Mouse (Mus musculus): ENCODE data around the gene Scamp4. TPM values are rescaled to one million over a fixed set of nuclear protein-coding genes. Genes with fewer than 3 reads are reported as not detected.

Scamp4 gene
- polyA plus RNA-seq (2015; fragmentation: Nextera tagmentation; extraction: Ambion mirVana) = 62.7 and 64.8 TPM in 2 replicates

DNA sequence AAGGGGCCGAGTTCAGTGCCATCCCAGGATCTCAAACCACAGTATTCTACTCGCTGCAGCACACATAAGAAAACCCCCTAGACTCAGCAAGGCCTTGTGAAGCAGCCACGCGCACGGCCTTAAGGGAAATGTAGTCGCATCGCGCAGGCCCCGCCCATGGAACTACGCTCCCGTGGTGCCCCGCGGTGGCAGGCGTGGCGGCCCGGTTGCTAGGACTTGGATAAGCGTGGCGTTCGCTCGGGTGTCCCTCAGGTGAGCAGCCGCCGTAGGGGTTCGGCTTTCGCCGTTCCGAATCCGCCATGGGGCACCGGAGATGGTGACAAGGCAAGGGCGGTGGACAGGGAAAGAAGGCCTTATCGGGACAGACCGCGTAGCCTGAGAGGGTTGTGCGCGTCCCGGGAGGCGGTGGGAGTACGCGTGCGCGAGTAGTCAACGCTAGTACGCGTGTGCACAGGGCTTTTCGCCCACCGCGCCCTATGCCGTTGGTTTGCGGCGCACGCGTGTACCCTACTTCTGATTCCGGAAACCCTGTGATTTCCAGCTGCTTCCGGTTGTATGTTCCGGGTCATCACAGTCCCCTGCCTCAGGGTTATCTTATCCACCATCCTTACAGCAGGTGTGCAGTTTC lies at the start of gene Scamp4, which contains the start of gene Adat3:
Gene Scamp4 (plus strand): TSS at position 175 of the 628 bp plus-strand sequence.
Gene Adat3 (plus strand): TSS at position 183 of the 628 bp plus-strand sequence.
- H3K9me3 ChIP-seq = no peaks in the 10 kb centered on the region
- peaks cover 5% of the 10 kb centered on the region; the same call in 1 of the 2 replicates for H3K27me3 ChIP-seq
- peaks cover 24% of the 10 kb centered on the region for H3K4me1 ChIP-seq (replicated peaks)
- peak within 1 kb of the TSS; percentile 83 for H3K9ac ChIP-seq
- WGBS = under 1% methylated on average over 54 of the region's 54 CpGs
- peak within 1 kb of the TSS; percentile 90 for H3K27ac ChIP-seq (replicated peaks)
- peak within 1 kb of the TSS; percentile 72 for H3K4me3 ChIP-seq
- peak; percentile 96 for ATAC-seq (ENCODE audit: low read depth)
- H3K4me2 ChIP-seq = peak within 1 kb of the TSS; percentile 87
- H3K36me3 ChIP-seq = peaks cover 19% of the 10 kb centered on the region

DNA sequence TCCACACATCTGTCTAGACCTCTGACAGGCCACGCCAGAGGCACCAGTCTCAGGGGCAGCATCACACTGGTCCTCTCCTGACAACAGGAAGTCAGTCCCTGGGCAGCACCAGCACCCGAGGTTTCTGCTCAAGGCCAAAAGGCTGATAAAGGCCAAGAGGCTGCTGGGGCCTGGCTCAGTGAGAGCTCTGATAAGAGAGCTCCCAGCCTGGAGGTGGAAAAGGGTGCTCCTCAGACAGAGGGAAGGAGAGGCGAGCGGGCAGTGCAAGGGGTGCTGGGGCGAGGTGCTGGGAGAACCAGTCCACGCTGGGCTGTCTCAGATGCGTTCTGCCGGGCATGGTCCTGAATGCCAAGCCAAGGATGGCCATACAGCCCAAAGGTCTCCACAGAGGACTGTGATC lies 49.1 kb upstream of the Scamp4 start:
- Histone ChIP-seq H3K4me2 (no peak overlapping the region), H3K27ac (replicated peaks) (no peak overlapping the region), H3K9ac (no peak overlapping the region), H3K4me1 (replicated peaks) (peaks cover 22% of the 10 kb centered on the region), H3K27me3 (no peaks in the 10 kb centered on the region), H3K36me3 (peaks cover 21% of the 10 kb centered on the region), H3K9me3 (no peaks in the 10 kb centered on the region), H3K4me3 (no peak overlapping the region)
- WGBS = 92% methylated on average over 8 of the region's 8 CpGs
- no peak for ATAC-seq (ENCODE audit: low read depth)

GRCm38 (mm10) chr10:80553997-80554396 lies 48.7 kb upstream of the Scamp4 start:
- H3K9ac ChIP-seq = no peak overlapping the region
- H3K27ac ChIP-seq (replicated peaks) = no peak overlapping the region
- no peaks in the 10 kb centered on the region for H3K27me3 ChIP-seq
- no peak overlapping the region for H3K4me3 ChIP-seq
- H3K9me3 ChIP-seq = no peaks in the 10 kb centered on the region
- ATAC-seq (ENCODE audit: low read depth) = no peak
- peaks cover 18% of the 10 kb centered on the region for H3K36me3 ChIP-seq
- WGBS = 90% methylated on average over 6 of the region's 6 CpGs
- no peak overlapping the region for H3K4me2 ChIP-seq
- H3K4me1 ChIP-seq (replicated peaks) = peaks cover 23% of the 10 kb centered on the region

DNA sequence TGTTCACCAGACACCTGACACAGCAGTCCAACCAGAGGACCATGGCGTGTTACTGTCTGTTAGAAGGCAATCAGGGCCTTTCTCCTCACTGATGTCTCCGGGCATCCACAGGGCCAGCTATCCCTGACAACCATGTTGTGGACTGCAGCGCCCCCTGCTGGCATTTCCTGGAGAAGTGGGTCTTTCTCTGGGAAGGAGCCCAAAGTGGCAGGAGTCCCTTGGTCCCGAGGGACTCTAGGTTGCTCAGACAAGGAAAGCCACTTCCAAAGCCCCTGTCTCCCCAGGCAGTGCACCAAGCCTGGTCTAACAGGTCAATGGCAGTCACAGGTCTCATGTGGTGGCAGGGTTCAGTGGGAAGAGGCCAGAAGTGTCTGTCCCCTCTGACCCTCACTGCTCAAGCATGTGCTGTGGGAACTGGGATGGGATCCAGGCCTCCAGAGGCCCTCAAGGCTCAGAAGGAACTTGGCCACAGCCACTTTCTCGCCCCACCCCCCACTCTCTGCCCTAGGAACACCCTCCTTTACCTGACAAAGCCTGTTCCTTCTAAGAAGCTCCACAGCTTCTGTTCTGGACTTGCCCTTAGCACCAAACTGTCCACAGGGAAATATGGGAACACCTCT lies 45.2 kb upstream of the Scamp4 start:
- Histone ChIP-seq H3K9me3 (no peaks in the 10 kb centered on the region), H3K4me1 (replicated peaks) (peaks cover 47% of the 10 kb centered on the region), H3K27ac (replicated peaks) (no peak overlapping the region), H3K9ac (peak overlapping the region; percentile 49; the same call in 1 of the 2 replicates), H3K4me3 (no peak overlapping the region), H3K27me3 (no peaks in the 10 kb centered on the region), H3K4me2 (no peak overlapping the region), H3K36me3 (no peaks in the 10 kb centered on the region)
- WGBS = 31% methylated on average over 5 of the region's 5 CpGs
- ATAC-seq (ENCODE audit: low read depth) = no peak

DNA sequence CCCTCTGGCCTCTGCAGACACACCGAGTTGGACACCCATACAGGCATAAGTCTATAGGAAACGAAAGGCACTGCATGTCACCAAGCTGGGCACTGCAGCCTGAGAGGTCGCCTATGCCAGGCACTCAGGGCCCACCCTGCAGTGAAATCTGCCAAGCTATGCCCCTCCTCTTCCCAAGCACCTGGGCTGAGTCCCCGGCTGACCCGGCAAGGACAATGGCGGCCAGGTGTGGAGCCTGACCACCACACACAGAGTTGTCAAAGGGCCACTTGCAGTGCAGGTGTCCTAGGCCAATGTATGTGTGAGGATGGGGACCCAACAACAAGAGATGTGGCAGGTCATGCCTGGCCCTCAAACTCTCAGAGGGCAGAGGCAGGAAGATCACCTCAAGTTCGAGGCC lies 43.2 kb upstream of the Scamp4 start:
- no peak for ATAC-seq (ENCODE audit: low read depth)
- peak overlapping the region; percentile 88 for H3K4me2 ChIP-seq
- no peak overlapping the region; the same call in 1 of the 2 replicates for H3K9ac ChIP-seq
- no peaks in the 10 kb centered on the region for H3K36me3 ChIP-seq
- peaks cover 54% of the 10 kb centered on the region for H3K4me1 ChIP-seq (replicated peaks)
- no peak overlapping the region for H3K27ac ChIP-seq (replicated peaks)
- no peaks in the 10 kb centered on the region for H3K9me3 ChIP-seq
- H3K4me3 ChIP-seq = no peak overlapping the region
- WGBS = 92% methylated on average over 7 of the region's 7 CpGs
- H3K27me3 ChIP-seq = no peaks in the 10 kb centered on the region

DNA sequence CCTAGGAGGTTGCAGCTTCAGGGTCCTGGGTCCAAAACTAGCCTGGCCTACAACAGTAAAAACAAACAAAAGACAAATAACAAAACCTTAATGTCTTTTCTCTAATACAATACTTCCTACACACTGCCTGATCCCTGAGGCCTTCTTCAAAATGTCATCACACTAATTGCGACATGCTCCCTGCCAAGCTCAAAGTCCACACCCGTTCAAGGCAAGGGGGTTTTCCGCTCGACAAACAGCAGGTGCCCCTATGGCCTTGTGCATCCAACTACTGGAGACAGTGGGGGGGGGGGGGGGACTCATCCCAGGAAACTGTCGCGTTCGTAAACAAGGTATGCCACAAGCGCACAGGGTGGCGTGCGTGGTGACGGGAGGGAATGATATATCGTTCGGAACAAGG lies 42.1 kb upstream of the Scamp4 start:
- H3K9me3 ChIP-seq = no peaks in the 10 kb centered on the region
- 0 out of 2 replicates have a peak, but pooled peaks have one; percentile 0 for ATAC-seq (ENCODE audit: low read depth)
- peak overlapping the region; percentile 88 for H3K4me2 ChIP-seq
- H3K27ac ChIP-seq (replicated peaks) = no peak overlapping the region
- WGBS = 0% methylated on average over 13 of the region's 13 CpGs
- H3K36me3 ChIP-seq = no peaks in the 10 kb centered on the region; the same call in 1 of the 2 replicates
- H3K4me1 ChIP-seq (replicated peaks) = peaks cover 55% of the 10 kb centered on the region
- H3K27me3 ChIP-seq = no peaks in the 10 kb centered on the region
- H3K4me3 ChIP-seq = peak overlapping the region; percentile 95
- H3K9ac ChIP-seq = peak overlapping the region; percentile 92

- ATAC-seq (ENCODE audit: low read depth) = peak; percentile 75
- no peaks in the 10 kb centered on the region for H3K27me3 ChIP-seq
- H3K4me3 ChIP-seq = peak within 1 kb of the TSS; percentile 95
- peak within 1 kb of the TSS; percentile 88 for H3K27ac ChIP-seq (replicated peaks)
- peaks cover 62% of the 10 kb centered on the region for H3K4me1 ChIP-seq (replicated peaks)
- H3K4me2 ChIP-seq = peak within 1 kb of the TSS; percentile 88
- H3K9me3 ChIP-seq = no peaks in the 10 kb centered on the region
- under 1% methylated on average over 72 of the region's 72 CpGs for WGBS
- peak within 1 kb of the TSS; percentile 92 for H3K9ac ChIP-seq
- H3K36me3 ChIP-seq = no peaks in the 10 kb centered on the region; the same call in 1 of the 2 replicates
These were observed 41.3 kb upstream of the Scamp4 start, which contains the start of gene Rexo1 for GRCm38 (mm10) chr10:80561116-80561944. TSS of gene Rexo1 (minus strand) at chr10:80561560.

DNA sequence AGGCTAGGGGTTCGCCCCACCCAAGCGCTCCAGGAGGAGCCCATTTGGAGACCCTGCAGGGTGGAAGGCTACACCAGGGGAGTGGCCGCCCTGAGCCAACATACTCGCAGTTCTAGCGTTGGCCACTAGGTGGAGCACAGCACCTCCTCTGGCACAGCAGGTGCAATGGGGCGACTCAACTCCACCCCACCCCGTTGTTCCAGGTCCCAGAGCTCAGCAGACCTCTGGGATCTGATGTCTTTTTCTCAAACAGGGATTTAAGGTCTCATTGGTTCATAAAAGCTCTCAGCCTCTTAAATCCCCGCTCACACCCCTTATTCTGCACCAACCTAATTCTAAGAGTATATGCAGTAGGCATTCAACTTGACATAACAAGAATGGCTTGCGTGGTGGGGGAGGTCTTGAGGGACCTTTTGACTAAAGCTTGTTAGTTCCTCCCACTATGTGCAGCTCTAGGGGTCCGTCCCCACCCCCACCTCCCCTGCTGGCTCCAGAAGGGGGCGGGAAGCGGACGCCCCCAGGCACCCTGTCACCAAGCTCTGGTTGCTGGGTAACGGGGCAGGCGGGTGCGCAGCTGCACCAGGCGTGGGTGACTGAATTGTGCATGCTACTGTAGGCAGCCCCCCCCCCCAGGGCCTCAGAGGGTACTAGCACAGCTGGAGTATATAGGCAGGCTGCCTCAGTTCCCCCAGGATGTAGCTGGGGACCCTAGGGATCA lies 36.1 kb upstream of the Scamp4 start:
- no peaks in the 10 kb centered on the region for H3K27me3 ChIP-seq
- H3K9me3 ChIP-seq = no peaks in the 10 kb centered on the region
- H3K4me2 ChIP-seq = peak overlapping the region; percentile 45
- peak overlapping the region; percentile 39 for H3K9ac ChIP-seq
- WGBS = 14% methylated on average over 17 of the region's 17 CpGs
- H3K4me1 ChIP-seq (replicated peaks) = peaks cover 63% of the 10 kb centered on the region
- peak overlapping the region; percentile 2; the same call in 1 of the 2 replicates for H3K4me3 ChIP-seq
- H3K36me3 ChIP-seq = peaks cover 10% of the 10 kb centered on the region
- H3K27ac ChIP-seq (replicated peaks) = peak overlapping the region; percentile 85
- peak; percentile 68 for ATAC-seq (ENCODE audit: low read depth)

- WGBS = 96% methylated on average over 29 of the region's 29 CpGs
- Histone ChIP-seq H3K4me3 (no peak overlapping the region), H3K9ac (no peak overlapping the region), H3K4me2 (no peak overlapping the region), H3K27me3 (no peaks in the 10 kb centered on the region), H3K9me3 (no peaks in the 10 kb centered on the region), H3K36me3 (peaks cover 10% of the 10 kb centered on the region), H3K4me1 (replicated peaks) (peaks cover 74% of the 10 kb centered on the region), H3K27ac (replicated peaks) (no peak overlapping the region)
- ATAC-seq (ENCODE audit: low read depth) = no peak
These were observed 33.8 kb upstream of the Scamp4 start for GRCm38 (mm10) chr10:80568876-80569275.

DNA sequence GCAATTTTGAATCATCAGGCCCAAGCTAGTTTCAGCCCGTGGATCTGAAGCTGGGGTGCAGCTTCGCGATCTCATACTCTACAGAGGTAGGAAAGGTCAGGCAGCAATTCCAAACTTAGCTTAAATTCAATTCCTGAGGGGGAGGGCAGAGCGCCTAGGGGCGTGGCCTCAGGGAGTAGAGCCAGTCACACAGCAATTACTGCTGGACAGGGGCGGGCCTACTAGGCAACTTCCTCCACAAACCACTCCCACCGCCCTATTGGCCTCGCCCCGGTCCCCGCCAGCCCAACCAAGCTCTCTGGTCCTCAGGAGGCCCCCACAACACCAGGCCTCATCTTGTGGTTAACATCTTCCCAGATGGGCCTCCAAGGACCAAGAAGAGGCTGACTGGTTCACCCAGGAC lies 33.0 kb upstream of the Scamp4 start:
- H3K9ac ChIP-seq = no peak overlapping the region
- no peaks in the 10 kb centered on the region for H3K27me3 ChIP-seq
- no peaks in the 10 kb centered on the region for H3K9me3 ChIP-seq
- peaks cover 10% of the 10 kb centered on the region for H3K36me3 ChIP-seq
- H3K4me2 ChIP-seq = 0 out of 2 replicates have a peak overlapping the region, but pooled peaks have one; percentile 4
- peaks cover 82% of the 10 kb centered on the region for H3K4me1 ChIP-seq (replicated peaks)
- WGBS = 34% methylated on average over 10 of the region's 10 CpGs
- H3K27ac ChIP-seq (replicated peaks) = no peak overlapping the region
- no peak overlapping the region for H3K4me3 ChIP-seq
- no peak for ATAC-seq (ENCODE audit: low read depth)

- Histone ChIP-seq H3K9me3 (no peaks in the 10 kb centered on the region), H3K9ac (peak overlapping the region; percentile 61; the same call in 1 of the 2 replicates), H3K4me1 (replicated peaks) (peaks cover 89% of the 10 kb centered on the region), H3K4me2 (peak overlapping the region; percentile 45; the same call in 1 of the 2 replicates), H3K27ac (replicated peaks) (no peak overlapping the region), H3K36me3 (peaks cover 10% of the 10 kb centered on the region), H3K27me3 (no peaks in the 10 kb centered on the region), H3K4me3 (no peak overlapping the region)
- 92% methylated on average over 10 of the region's 10 CpGs for WGBS
- no peak for ATAC-seq (ENCODE audit: low read depth)
These were observed 32.3 kb upstream of the Scamp4 start for GRCm38 (mm10) chr10:80570419-80570818.
